10 mouse cellular contexts compared by ENCODE assay signal in genomic region chr11:52163926-52164325, GRCm38 (mm10). TPM values are rescaled to one million over a fixed set of nuclear protein-coding genes. Genes with fewer than 3 reads are reported as not detected.
DNase-seq lines count a peak whose midpoint lies in the region; ATAC-seq lines count a peak whose summit lies in the region.
"Had no signal": no experiment of that assay in that cellular context is flagged by ENCODE, and none has a peak within 500 bp of the region (broad histone marks: within the 10 kb centered on the region; RNA-seq: fewer than 3 reads in every experiment).

No protein-coding gene starts in this region.

- peak; percentile 16 for DNase-seq in retina, postnatal 1 day
- no peak for DNase-seq in retina, embryonic 14.5 days (ENCODE audit: low spot score)
- DNase-seq in gastrocnemius, postnatal 25 days = peak; percentile 18
- DNase-seq in kidney, postnatal 14 days = peak; percentile 77
- DNase-seq in spleen, postnatal 4 days (ENCODE audit: low spot score in 2 of 2) = no peak
- no peak for DNase-seq in forebrain, embryonic 11.5 days (ENCODE audit: low spot score)
- DNase-seq: left cerebral cortex, postnatal 4 days had no signal

- no peaks in the 10 kb centered on the region for H3K36me3 ChIP-seq in intestine, embryonic 15.5 days
- H3K36me3 ChIP-seq in forebrain, embryonic 11.5 days (ENCODE audit: control insufficient read depth, insufficient read depth, low read length) = no peaks in the 10 kb centered on the region

- ATAC-seq in megakaryocyte, adult 5-6 weeks (ENCODE audit: poor library complexity, severe bottlenecking) = 0 out of 2 replicates have a peak, but pooled peaks have one; percentile 23
- no peak for ATAC-seq in intestine, embryonic 15.5 days
- no peak for ATAC-seq in forebrain, embryonic 11.5 days (replicated peaks; ENCODE audit: low FRiP score)
- ATAC-seq: intestine, embryonic 16.5 days had no signal

- H3K9ac ChIP-seq in intestine, embryonic 15.5 days = no peak overlapping the region
- no peak overlapping the region for H3K9ac ChIP-seq in forebrain, embryonic 11.5 days (ENCODE audit: low read length)

- H3K4me3 ChIP-seq in intestine, embryonic 15.5 days (replicated peaks) = no peak overlapping the region
- H3K4me3 ChIP-seq in forebrain, embryonic 11.5 days (ENCODE audit: low read depth, low read length) = no peak overlapping the region

- H3K27ac ChIP-seq in intestine, embryonic 15.5 days = no peak overlapping the region
- no peak overlapping the region for H3K27ac ChIP-seq in forebrain, embryonic 11.5 days (ENCODE audit: low read depth, low read length)

- H3K4me1 ChIP-seq in intestine, embryonic 15.5 days (replicated peaks) = 0 out of 2 replicates have a peak, but pooled peaks cover 4% of the 10 kb centered on the region
- no peaks in the 10 kb centered on the region for H3K4me1 ChIP-seq in forebrain, embryonic 11.5 days (replicated peaks; ENCODE audit: control insufficient read depth, insufficient read depth, low read length)

- no peaks in the 10 kb centered on the region for H3K9me3 ChIP-seq in intestine, embryonic 15.5 days
- no peaks in the 10 kb centered on the region for H3K9me3 ChIP-seq in forebrain, embryonic 11.5 days (ENCODE audit: control insufficient read depth, low read length)

- H3K4me2 ChIP-seq in intestine, embryonic 15.5 days (replicated peaks) = no peak overlapping the region
- H3K4me2 ChIP-seq in forebrain, embryonic 11.5 days (ENCODE audit: low read depth, low read length, severe bottlenecking) = no peak overlapping the region

- peaks cover 14% of the 10 kb centered on the region for H3K27me3 ChIP-seq in intestine, embryonic 15.5 days (replicated peaks)
- H3K27me3 ChIP-seq in forebrain, embryonic 11.5 days (ENCODE audit: control insufficient read depth, insufficient read depth, low read length) = peaks cover 14% of the 10 kb centered on the region

- WGBS in intestine, embryonic 15.5 days = 28% methylated on average over 10 of the region's 10 CpGs
- WGBS in forebrain, embryonic 11.5 days = 37% methylated on average over 10 of the region's 10 CpGs

RNA-seq across cellular contexts. Expression of gene Olfr1373, which starts 18.6 kb away (rescaled TPM):
- total RNA-seq in gastrocnemius, postnatal 25 days (2021) = not detected
- not detected in 2 replicates for total RNA-seq in megakaryocyte, adult 5-6 weeks (2015)
- 0.15 TPM in 1 of 2 replicates, not detected in the other for total RNA-seq in megakaryocyte, adult 5-6 weeks (2017)
- not detected in 2 replicates for polyA plus RNA-seq in intestine, embryonic 15.5 days (2015; fragmentation: Nextera tagmentation; extraction: Ambion mirVana)
- not detected in 2 replicates for polyA plus RNA-seq in forebrain, embryonic 11.5 days (2014; fragmentation: Nextera tagmentation; extraction: Ambion mirVana)
- total RNA-seq: left cerebral cortex, postnatal 4 days had no signal
- polyA plus RNA-seq: intestine, embryonic 16.5 days had no signal

RNA-seq across cellular contexts. Expression of gene Olfr1371, which starts 49.9 kb away (rescaled TPM):
- total RNA-seq in gastrocnemius, postnatal 25 days (2021) = not detected
- not detected in 2 replicates for total RNA-seq in megakaryocyte, adult 5-6 weeks (2015)
- not detected in 2 replicates for total RNA-seq in megakaryocyte, adult 5-6 weeks (2017)
- polyA plus RNA-seq in intestine, embryonic 15.5 days (2015; fragmentation: Nextera tagmentation; extraction: Ambion mirVana) = not detected in 2 replicates
- not detected in 2 replicates for polyA plus RNA-seq in forebrain, embryonic 11.5 days (2014; fragmentation: Nextera tagmentation; extraction: Ambion mirVana)
- total RNA-seq: left cerebral cortex, postnatal 4 days had no signal
- polyA plus RNA-seq: intestine, embryonic 16.5 days had no signal

Comparison
In these comparisons a context has a peak if more than half of its experiments do, and no peak if none do; other contexts are left out.
1. DNase-seq: peak in retina, postnatal 1 day (single experiment), gastrocnemius, postnatal 25 days (single experiment) and kidney, postnatal 14 days (single experiment); none in retina, embryonic 14.5 days (single experiment), spleen, postnatal 4 days (0 of 2) and forebrain, embryonic 11.5 days (single experiment).